Mouse (Mus musculus): ENCODE data around the gene Ankrd9. TPM values are rescaled to one million over a fixed set of nuclear protein-coding genes. Genes with fewer than 3 reads are reported as not detected.

The Ankrd9 gene
- polyA plus RNA-seq, 1 experiment from 2014 or later: 16.4 TPM

DNA sequence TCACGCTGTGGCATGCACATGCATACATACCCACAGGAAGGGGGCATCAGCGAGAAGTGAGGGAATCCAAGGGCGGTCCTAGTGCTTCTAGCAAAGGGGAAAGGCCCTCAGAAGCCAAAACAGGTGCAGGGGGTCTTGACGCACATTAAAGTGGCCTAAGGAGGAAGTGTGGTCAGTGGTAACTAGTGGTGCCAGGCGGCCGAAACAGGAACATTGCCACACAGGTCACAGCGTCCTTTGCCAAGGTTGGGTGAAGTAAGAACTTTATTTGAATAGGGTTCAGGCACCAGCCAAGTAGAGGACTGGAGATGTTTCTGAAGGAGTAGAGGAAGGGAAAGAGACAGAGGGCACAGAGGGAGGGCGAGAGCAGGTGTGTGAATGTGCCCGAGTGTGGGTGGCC is 6.3 kb upstream of the Ankrd9 start:
- no peak overlapping the region for H3K4me2 ChIP-seq
- no peak for ATAC-seq (ENCODE audit: insufficient number of reproducible peaks, low FRiP score, low TSS enrichment, low read depth)
- no peaks in the 10 kb centered on the region for H3K27me3 ChIP-seq
- no peaks in the 10 kb centered on the region for H3K9me3 ChIP-seq
- 78% methylated on average over 9 of the region's 9 CpGs for WGBS
- H3K4me1 ChIP-seq: no peaks in the 10 kb centered on the region
- H3K4me3 ChIP-seq: no peak overlapping the region
- no peak overlapping the region for H3K9ac ChIP-seq
- H3K27ac ChIP-seq: no peak overlapping the region
- H3K36me3 ChIP-seq: no peaks in the 10 kb centered on the region

DNA sequence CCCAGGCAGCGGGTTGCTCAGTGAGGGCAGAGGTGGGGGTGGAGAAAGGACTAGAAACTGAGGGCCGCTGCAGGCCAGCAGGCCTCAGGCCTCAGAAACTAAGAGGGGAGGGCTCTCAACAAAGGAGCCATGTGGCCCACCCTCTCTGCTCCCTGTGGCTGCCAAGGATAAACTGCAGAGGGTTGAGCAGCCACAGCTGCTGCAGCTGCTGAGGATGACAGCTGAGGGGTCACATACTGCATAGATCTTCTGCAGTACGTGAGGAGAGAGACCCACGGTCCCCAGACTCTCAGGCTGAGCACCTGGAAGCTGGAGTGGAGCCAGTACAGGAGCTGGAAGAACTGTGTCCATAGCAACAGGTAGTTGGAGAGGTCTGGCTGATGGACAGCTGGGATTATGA is 5.8 kb upstream of the Ankrd9 start:
- H3K9ac ChIP-seq: no peak overlapping the region
- H3K4me2 ChIP-seq: no peak overlapping the region
- no peak overlapping the region for H3K4me3 ChIP-seq
- H3K9me3 ChIP-seq: no peaks in the 10 kb centered on the region
- no peaks in the 10 kb centered on the region for H3K36me3 ChIP-seq
- ATAC-seq (ENCODE audit: insufficient number of reproducible peaks, low FRiP score, low TSS enrichment, low read depth): no peak
- no peaks in the 10 kb centered on the region for H3K27me3 ChIP-seq
- no peaks in the 10 kb centered on the region for H3K4me1 ChIP-seq
- WGBS: 65% methylated on average over 4 of the region's 4 CpGs
- no peak overlapping the region for H3K27ac ChIP-seq

DNA sequence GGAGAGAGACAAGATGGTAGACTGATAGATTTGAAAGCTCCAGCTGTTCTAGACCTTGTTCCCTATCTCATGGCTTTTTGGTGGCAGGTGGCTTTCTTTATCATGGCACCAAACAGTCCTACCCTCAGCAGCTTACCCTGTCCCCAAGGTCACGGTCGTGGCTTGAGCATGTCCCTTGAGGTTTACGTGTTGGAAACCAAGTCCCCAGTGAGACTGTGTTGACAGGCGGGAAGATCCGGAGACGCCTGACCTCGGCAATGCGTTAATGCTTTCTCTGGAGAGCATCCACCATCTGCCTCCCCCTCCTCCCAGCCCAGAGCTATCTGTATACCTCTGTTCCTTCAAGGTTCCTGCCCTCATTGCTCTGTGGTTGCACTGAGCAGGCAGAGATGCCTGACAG is 4.9 kb upstream of the Ankrd9 start:
- Histone ChIP-seq H3K36me3 (no peaks in the 10 kb centered on the region), H3K27me3 (no peaks in the 10 kb centered on the region), H3K4me1 (peaks cover 3% of the 10 kb centered on the region; the same call in 1 of the 2 replicates), H3K4me3 (no peak overlapping the region), H3K9me3 (no peaks in the 10 kb centered on the region), H3K4me2 (no peak overlapping the region), H3K27ac (no peak overlapping the region), H3K9ac (no peak overlapping the region)
- no peak for ATAC-seq (ENCODE audit: insufficient number of reproducible peaks, low FRiP score, low TSS enrichment, low read depth)
- 84% methylated on average over 8 of the region's 8 CpGs for WGBS

GRCm38 (mm10) chr12:110983083-110983482 is 4.2 kb upstream of the Ankrd9 start:
- H3K27me3 ChIP-seq: no peaks in the 10 kb centered on the region
- ATAC-seq (ENCODE audit: insufficient number of reproducible peaks, low FRiP score, low TSS enrichment, low read depth): no peak
- WGBS: 65% methylated on average over 8 of the region's 8 CpGs
- no peak overlapping the region for H3K4me3 ChIP-seq
- H3K36me3 ChIP-seq: no peaks in the 10 kb centered on the region
- H3K9me3 ChIP-seq: no peaks in the 10 kb centered on the region
- peaks cover 6% of the 10 kb centered on the region for H3K4me1 ChIP-seq
- H3K4me2 ChIP-seq: no peak overlapping the region
- H3K9ac ChIP-seq: no peak overlapping the region
- no peak overlapping the region for H3K27ac ChIP-seq

- no peak overlapping the region for H3K4me3 ChIP-seq
- 58% methylated on average over 3 of the region's 3 CpGs for WGBS
- no peak for ATAC-seq (ENCODE audit: insufficient number of reproducible peaks, low FRiP score, low TSS enrichment, low read depth)
Measured at GRCm38 (mm10) chr12:110981736-110982135, 2.9 kb upstream of the Ankrd9 start.

DNA sequence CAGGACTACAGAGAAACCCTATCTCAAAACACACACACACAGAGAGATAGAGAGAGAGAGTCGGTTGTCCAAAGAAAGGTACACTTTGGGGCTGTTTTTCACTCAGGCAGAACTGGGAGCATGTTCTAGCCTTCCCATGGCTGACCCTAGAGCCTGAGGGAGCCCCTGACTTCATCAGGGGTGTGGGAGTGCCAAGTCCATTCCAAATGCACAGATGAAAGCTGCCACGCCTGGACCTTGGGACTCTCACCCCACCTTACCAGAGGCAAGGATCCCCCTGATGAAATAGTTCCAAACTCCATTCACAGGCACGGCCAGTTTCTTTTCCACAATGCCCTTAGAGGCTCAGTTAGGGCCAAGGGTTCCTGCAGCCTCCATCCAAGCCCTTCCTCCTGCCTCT is 968 bp upstream of the Ankrd9 start:
- H3K9me3 ChIP-seq: no peaks in the 10 kb centered on the region
- no peak overlapping the region for H3K27ac ChIP-seq
- 92% methylated on average over 3 of the region's 3 CpGs for WGBS
- peaks cover 25% of the 10 kb centered on the region for H3K36me3 ChIP-seq
- 0 out of 2 replicates have a peak overlapping the region, but pooled peaks have one; percentile 79 for H3K4me3 ChIP-seq
- no peak overlapping the region for H3K4me2 ChIP-seq
- ATAC-seq (ENCODE audit: insufficient number of reproducible peaks, low FRiP score, low TSS enrichment, low read depth): no peak
- H3K4me1 ChIP-seq: peaks cover 13% of the 10 kb centered on the region
- no peaks in the 10 kb centered on the region for H3K27me3 ChIP-seq
- H3K9ac ChIP-seq: no peak overlapping the region

More at GRCm38 (mm10) chr12:110981736-110982135, 2.9 kb upstream of the Ankrd9 start:
- Histone ChIP-seq H3K9me3 (no peaks in the 10 kb centered on the region), H3K4me1 (peaks cover 13% of the 10 kb centered on the region), H3K27ac (no peak overlapping the region), H3K9ac (no peak overlapping the region), H3K36me3 (peaks cover 7% of the 10 kb centered on the region), H3K27me3 (no peaks in the 10 kb centered on the region), H3K4me2 (no peak overlapping the region)

DNA sequence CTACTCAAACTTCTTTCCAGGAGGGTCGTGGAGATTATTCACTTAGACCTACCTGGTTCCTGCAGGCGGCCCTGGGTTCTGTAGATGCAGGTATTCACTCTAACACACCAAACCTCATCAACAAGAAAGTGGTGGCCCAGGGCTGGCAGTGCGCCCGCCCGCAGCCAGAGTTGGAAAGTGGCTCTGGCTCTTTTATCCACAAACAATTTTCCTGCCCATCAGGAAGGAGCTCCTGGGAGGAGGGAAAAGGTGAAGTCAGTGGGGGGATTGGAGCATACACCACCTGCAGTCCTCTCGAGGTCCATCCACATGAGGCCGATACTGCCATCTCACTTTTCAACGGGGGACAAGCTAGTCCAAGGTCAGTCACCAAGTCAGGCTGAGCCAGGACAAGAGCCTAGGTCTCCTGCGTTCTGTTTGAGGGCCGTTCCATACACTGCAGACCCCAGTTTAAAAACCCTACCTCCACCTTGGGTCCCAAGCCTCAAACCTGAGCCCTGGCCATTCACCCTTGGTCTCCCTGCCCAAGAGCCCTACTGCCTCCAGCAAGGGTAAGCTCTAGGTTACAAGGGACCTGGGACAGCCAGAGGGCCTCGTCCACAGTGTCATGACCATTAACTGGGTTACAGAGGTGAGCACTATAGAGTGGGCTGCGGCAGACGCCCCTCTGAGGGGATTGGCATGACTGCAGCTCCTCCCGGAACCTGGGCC is 789 bp downstream of the Ankrd9 start:
- no peak for ATAC-seq (ENCODE audit: insufficient number of reproducible peaks, low FRiP score, low TSS enrichment, low read depth)
- peak overlapping the region; percentile 78 for H3K9ac ChIP-seq
- peaks cover 13% of the 10 kb centered on the region for H3K4me1 ChIP-seq
- peak overlapping the region; percentile 79 for H3K4me3 ChIP-seq
- WGBS: 43% methylated on average over 14 of the region's 14 CpGs
- H3K36me3 ChIP-seq: peaks cover 36% of the 10 kb centered on the region
- H3K9me3 ChIP-seq: no peaks in the 10 kb centered on the region
- H3K4me2 ChIP-seq: peak overlapping the region; percentile 84
- H3K27ac ChIP-seq: peak overlapping the region; percentile 73; the same call in 1 of the 2 replicates
- H3K27me3 ChIP-seq: no peaks in the 10 kb centered on the region

DNA sequence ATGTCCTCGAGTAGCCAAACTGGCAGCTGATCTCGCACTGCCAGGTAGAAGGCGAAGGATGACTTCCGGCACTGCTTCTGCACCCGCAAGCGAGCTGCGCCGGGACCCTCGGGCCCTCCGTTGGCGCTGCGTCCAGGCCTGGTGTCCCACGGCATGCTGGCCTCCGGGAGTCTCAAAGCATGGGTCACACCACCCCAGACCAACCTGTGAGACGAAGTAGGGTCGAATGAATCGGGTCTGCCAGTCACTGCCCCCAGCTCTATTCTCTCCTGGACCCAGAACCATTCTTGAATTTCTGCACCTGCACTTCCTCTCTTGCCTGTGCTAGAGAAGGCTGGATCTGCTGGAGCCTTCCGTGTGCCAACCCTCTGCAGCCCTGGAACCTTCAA is 1.5 kb downstream of the Ankrd9 start:
- Histone ChIP-seq H3K9me3 (no peaks in the 10 kb centered on the region), H3K9ac (no peak overlapping the region), H3K27me3 (no peaks in the 10 kb centered on the region), H3K27ac (no peak overlapping the region), H3K4me3 (0 out of 2 replicates have a peak overlapping the region, but pooled peaks have one; percentile 79), H3K36me3 (peaks cover 40% of the 10 kb centered on the region), H3K4me1 (peaks cover 13% of the 10 kb centered on the region), H3K4me2 (no peak overlapping the region)
- no peak for ATAC-seq (ENCODE audit: insufficient number of reproducible peaks, low FRiP score, low TSS enrichment, low read depth)
- WGBS: 96% methylated on average over 18 of the region's 18 CpGs

- H3K36me3 ChIP-seq: peaks cover 42% of the 10 kb centered on the region
- H3K27me3 ChIP-seq: no peaks in the 10 kb centered on the region
- H3K27ac ChIP-seq: no peak overlapping the region
- WGBS: 93% methylated on average over 60 of the region's 60 CpGs
- H3K4me2 ChIP-seq: no peak overlapping the region
- no peaks in the 10 kb centered on the region for H3K9me3 ChIP-seq
- H3K9ac ChIP-seq: no peak overlapping the region
- no peak overlapping the region for H3K4me3 ChIP-seq
- peaks cover 13% of the 10 kb centered on the region for H3K4me1 ChIP-seq
- no peak for ATAC-seq (ENCODE audit: insufficient number of reproducible peaks, low FRiP score, low TSS enrichment, low read depth)
Measured at GRCm38 (mm10) chr12:110976589-110977344, 2.1 kb downstream of the Ankrd9 start.

DNA sequence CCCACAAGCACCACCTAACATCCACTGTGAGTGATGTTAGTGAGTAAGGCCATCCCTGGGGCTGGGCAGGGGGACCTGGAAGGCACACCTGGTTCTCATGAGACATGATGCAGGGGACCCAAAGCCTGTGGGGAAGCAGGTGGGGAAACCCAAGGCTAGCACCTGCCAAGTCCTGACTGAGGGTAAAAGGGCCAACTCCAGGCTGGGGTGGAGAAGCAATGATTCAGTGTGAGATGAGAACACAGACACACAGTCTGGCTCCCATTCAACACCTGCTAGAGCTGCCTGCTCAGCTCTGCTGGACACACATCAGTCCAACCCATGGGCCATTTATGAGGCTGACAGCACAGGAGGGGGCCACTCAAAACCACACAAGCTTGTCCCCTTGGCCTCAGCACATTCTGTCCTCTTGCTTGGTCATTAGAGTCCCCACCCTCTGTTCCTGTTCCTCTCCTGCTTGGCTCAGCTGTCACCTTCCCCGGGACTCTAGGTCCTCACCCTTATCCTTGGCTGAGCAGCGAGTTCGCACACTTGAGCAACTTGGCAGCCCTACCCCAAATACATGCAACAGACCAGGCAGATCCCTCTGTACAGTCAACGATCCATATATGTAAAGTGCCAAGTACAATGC is 2.9 kb downstream of the Ankrd9 start:
- H3K4me3 ChIP-seq: no peak overlapping the region
- no peak for ATAC-seq (ENCODE audit: insufficient number of reproducible peaks, low FRiP score, low TSS enrichment, low read depth)
- H3K4me2 ChIP-seq: no peak overlapping the region
- H3K9me3 ChIP-seq: no peaks in the 10 kb centered on the region
- peaks cover 44% of the 10 kb centered on the region for H3K36me3 ChIP-seq
- H3K27ac ChIP-seq: no peak overlapping the region
- H3K27me3 ChIP-seq: no peaks in the 10 kb centered on the region
- H3K9ac ChIP-seq: no peak overlapping the region
- H3K4me1 ChIP-seq: peaks cover 13% of the 10 kb centered on the region
- 86% methylated on average over 4 of the region's 4 CpGs for WGBS

DNA sequence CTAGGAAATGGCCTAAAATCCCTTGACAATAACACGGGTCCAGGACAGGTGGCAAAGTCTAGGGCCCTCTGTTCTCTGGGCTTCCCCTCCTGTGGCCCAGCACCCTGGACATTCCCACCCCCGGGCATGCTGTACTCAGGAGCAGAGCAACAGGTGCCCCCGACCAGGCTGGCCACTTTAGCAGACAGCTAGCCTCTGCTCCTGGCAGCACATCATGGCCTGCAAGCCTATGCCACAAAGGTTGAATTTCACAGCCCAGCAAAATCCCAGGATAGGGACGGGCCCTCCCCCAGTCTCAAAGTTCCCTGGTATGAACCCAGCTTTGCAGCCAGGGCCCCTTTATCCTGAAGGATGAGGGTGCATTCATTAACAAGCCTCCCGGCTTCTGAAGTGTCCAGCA is 3.5 kb downstream of the Ankrd9 start:
- 83% methylated on average over 5 of the region's 5 CpGs for WGBS
- no peaks in the 10 kb centered on the region for H3K9me3 ChIP-seq
- H3K27me3 ChIP-seq: no peaks in the 10 kb centered on the region
- H3K9ac ChIP-seq: no peak overlapping the region
- no peak overlapping the region for H3K4me2 ChIP-seq
- H3K4me1 ChIP-seq: peaks cover 13% of the 10 kb centered on the region
- no peak for ATAC-seq (ENCODE audit: insufficient number of reproducible peaks, low FRiP score, low TSS enrichment, low read depth)
- peaks cover 50% of the 10 kb centered on the region for H3K36me3 ChIP-seq
- no peak overlapping the region for H3K4me3 ChIP-seq
- no peak overlapping the region for H3K27ac ChIP-seq

GRCm38 (mm10) chr12:110974726-110975125 is 4.1 kb downstream of the Ankrd9 start:
- no peaks in the 10 kb centered on the region for H3K9me3 ChIP-seq
- peaks cover 13% of the 10 kb centered on the region for H3K4me1 ChIP-seq
- H3K27me3 ChIP-seq: no peaks in the 10 kb centered on the region
- WGBS: 91% methylated on average over 6 of the region's 6 CpGs
- H3K9ac ChIP-seq: no peak overlapping the region
- H3K4me2 ChIP-seq: no peak overlapping the region
- H3K36me3 ChIP-seq: peaks cover 56% of the 10 kb centered on the region
- ATAC-seq (ENCODE audit: insufficient number of reproducible peaks, low FRiP score, low TSS enrichment, low read depth): no peak
- no peak overlapping the region for H3K27ac ChIP-seq
- H3K4me3 ChIP-seq: no peak overlapping the region
